14 mouse cellular contexts compared by ENCODE assay signal in genomic region chr4:150774289-150774914, GRCm38 (mm10).
DNase-seq lines count a peak whose midpoint lies in the region; TF ChIP-seq lines count a peak whose summit lies in the region.
"Had no signal": no experiment of that assay in that cellular context is flagged by ENCODE, and none has a peak within 500 bp of the region (broad histone marks: within the 10 kb centered on the region; RNA-seq: fewer than 3 reads in every experiment).

No protein-coding gene starts in this region.

- peak overlapping the region; percentile 75 for H3K27ac ChIP-seq in gastrocnemius, adult 2 months
- no peak overlapping the region for H3K27ac ChIP-seq in layer of hippocampus, adult 2 months
- no peak overlapping the region for H3K27ac ChIP-seq in bone marrow, adult 2 months (ENCODE audit: control insufficient read depth, insufficient read depth, low read depth, low read length, poor library complexity)
- H3K27ac ChIP-seq: embryonic facial prominence, embryonic 12.5 days; heart, embryonic 15.5 days; hindbrain, embryonic 15.5 days; neural tube, embryonic 15.5 days had no signal

- DNase-seq in gastrocnemius, adult 2 months: peak; percentile 40
- no peak for DNase-seq in gastrocnemius, adult 8-10 months (ENCODE audit: low spot score in 2 of 2)
- no peak for DNase-seq in layer of hippocampus, adult 2 months (ENCODE audit: low spot score in 2 of 2)
- no peak for DNase-seq in layer of hippocampus, postnatal 25 days (ENCODE audit: extremely low spot score in 1 of 2, low spot score in 1 of 2)
- peak; percentile 29 to 33 for DNase-seq in B cell, adult 2 months
- DNase-seq in cerebellum, postnatal 4 days (ENCODE audit: low spot score in 2 of 2): no peak
- no peak for DNase-seq in cerebellum, postnatal 25 days
- DNase-seq: cerebellum, adult 2 months had no signal

- TF ChIP-seq CTCF in gastrocnemius, adult 2 months (IDR thresholded peaks at IDR 0.05): peak; percentile 22; the same call in 1 of the 2 replicates
- TF ChIP-seq CTCF in layer of hippocampus, adult 2 months (conservative IDR thresholded peaks at IDR 0.05): peak; percentile 27
- peak; percentile 42; the same call in 1 of the 2 replicates for TF ChIP-seq CTCF in bone marrow, adult 2 months (IDR thresholded peaks at IDR 0.05; ENCODE audit: control insufficient read depth, insufficient read depth, low read length)

- no peaks in the 10 kb centered on the region for H3K4me1 ChIP-seq in bone marrow, adult 2 months (ENCODE audit: control insufficient read depth, insufficient read depth, low read length)

- intact Hi-C loops in gastrocnemius, adult 2 months (cut with DNase I): loop anchor here (5.0 kb wide), 1 partner anchor 67 kb away; no protein-coding TSS in a partner anchor

- 78% methylated on average over 7 of the region's 7 CpGs for WGBS in bone marrow, adult 2 months

- no peak overlapping the region for H3K4me3 ChIP-seq in gastrocnemius, adult 2 months
- no peak overlapping the region for H3K4me3 ChIP-seq in layer of hippocampus, adult 2 months
- H3K4me3 ChIP-seq in bone marrow, adult 2 months (replicated peaks; ENCODE audit: control insufficient read depth, low read depth, low read length): no peak overlapping the region
- H3K4me3 ChIP-seq: embryonic facial prominence, embryonic 12.5 days; heart, embryonic 15.5 days; hindbrain, embryonic 15.5 days; limb, embryonic 13.5 days; neural tube, embryonic 15.5 days had no signal

- no peak for TF ChIP-seq POLR2A in bone marrow, adult 2 months (IDR thresholded peaks at IDR 0.05; ENCODE audit: borderline replicate concordance, control insufficient read depth, low read depth, low read length)

Comparison
In these comparisons a context has a peak if more than half of its experiments do, and no peak if none do; other contexts are left out.
1. DNase-seq: peak in gastrocnemius, adult 2 months (single experiment) and B cell, adult 2 months (2 of 2); none in gastrocnemius, adult 8-10 months (0 of 2), layer of hippocampus, adult 2 months (0 of 2), layer of hippocampus, postnatal 25 days (0 of 2), cerebellum, postnatal 4 days (0 of 2) and cerebellum, postnatal 25 days (0 of 2).
2. Peak in every context shown above with its lines, with median percentiles within 50 percentile points of each other: CTCF ChIP-seq.